Mouse (Mus musculus) adrenal gland, postnatal 36 days (tissue): ENCODE results near the gene Glp1r. TPM values are rescaled to one million over a fixed set of nuclear protein-coding genes. Genes with fewer than 3 reads are reported as not detected.
A peak's percentile ranks its signal among the peaks of the same experiment; 100 is the strongest.

Experiments
- DNase-seq, 2 experiments: peaks; one replicate each; pipeline ENCODE4 v3.0.0; 2021; ENCODE audit warnings: mixed read lengths in 1 of 2
- total RNA-seq, 2 experiments: library from RNA; stranded (reverse); gene quantifications; 2 replicates each; pipeline ENCODE4 v1.2.3; 2021

Glp1r gene
- total RNA-seq, 2 experiments from 2014 or later = 0.07 to 0.20 TPM

GRCm38 (mm10) chr17:30912536-30912935 is 10.9 kb downstream of the Glp1r start:
- no peak for DNase-seq

- DNase-seq = no peak
Observed at GRCm38 (mm10) chr17:30914264-30914663, 12.6 kb downstream of the Glp1r start.

- DNase-seq = no peak
Observed at GRCm38 (mm10) chr17:30923566-30923965, 21.9 kb downstream of the Glp1r start.

GRCm38 (mm10) chr17:30930827-30931226 is 29.2 kb downstream of the Glp1r start:
- DNase-seq = no peak

GRCm38 (mm10) chr17:30932836-30933235 is 31.2 kb downstream of the Glp1r start:
- no peak for DNase-seq

- no peak for DNase-seq
Observed at GRCm38 (mm10) chr17:30935301-30935700, 33.7 kb downstream of the Glp1r start.

GRCm38 (mm10) chr17:30938554-30938953 is 36.9 kb downstream of the Glp1r start:
- peak; percentile 11 to 31 for DNase-seq

- DNase-seq = no peak
Observed at GRCm38 (mm10) chr17:30948382-30948781, 46.8 kb downstream of the Glp1r start.

- DNase-seq = peak; percentile 66 to 73
Observed at GRCm38 (mm10) chr17:30950780-30951179, 49.2 kb downstream of the Glp1r start.

- no peak for DNase-seq
Observed at GRCm38 (mm10) chr17:30951600-30951999, 50.0 kb downstream of the Glp1r start.

DNA sequence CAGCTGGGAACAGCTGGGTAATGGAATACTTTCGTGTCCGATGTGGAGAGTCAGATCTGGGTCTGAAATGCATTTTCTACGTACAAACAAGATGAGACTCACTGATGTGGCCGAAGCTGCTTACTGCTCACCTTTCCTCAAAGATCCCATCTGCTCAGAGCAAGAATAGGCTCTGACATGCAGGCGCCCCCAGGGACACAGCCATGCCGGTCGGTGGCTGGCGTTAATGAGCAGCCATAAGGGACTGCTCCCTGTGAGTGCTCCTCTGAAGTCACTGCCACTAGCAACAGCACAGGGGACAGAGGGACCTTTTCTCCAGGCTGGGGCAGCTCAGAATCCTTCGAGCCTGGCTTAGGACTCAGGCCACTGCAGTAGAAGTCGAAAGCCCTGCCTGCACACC is 52.7 kb downstream of the Glp1r start, which contains the start of gene Umodl1:
TSS of gene Umodl1 (plus strand) at position 301 of the 400 bp plus-strand sequence.
- no peak for DNase-seq

- DNase-seq = no peak
Observed at GRCm38 (mm10) chr17:30961936-30962592, 60.4 kb downstream of the Glp1r start.

DNA sequence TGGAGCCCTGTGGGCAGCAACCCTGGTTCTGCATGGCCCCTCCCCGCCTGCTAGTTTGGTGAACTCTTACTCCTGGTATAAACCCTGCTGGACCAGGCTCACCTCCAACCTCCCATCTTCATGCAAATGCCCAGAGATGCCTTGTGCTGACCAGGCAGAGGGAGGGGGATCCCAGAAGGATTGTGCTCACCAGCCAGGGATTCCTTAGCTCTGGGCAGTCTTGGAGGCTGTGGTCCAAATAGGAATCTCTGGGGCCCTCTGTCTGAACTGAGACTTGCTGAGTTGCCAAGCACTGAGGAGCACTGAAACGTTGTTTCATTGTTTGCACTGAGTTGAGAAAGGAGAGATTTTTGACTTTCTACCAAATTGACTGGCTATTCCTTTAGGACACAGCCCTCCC is 61.3 kb downstream of the Glp1r start:
- no peak for DNase-seq

- no peak for DNase-seq
Observed at GRCm38 (mm10) chr17:30969983-30970382, 68.4 kb downstream of the Glp1r start.

- DNase-seq = no peak
Observed at GRCm38 (mm10) chr17:30971877-30972276, 70.3 kb downstream of the Glp1r start.

DNA sequence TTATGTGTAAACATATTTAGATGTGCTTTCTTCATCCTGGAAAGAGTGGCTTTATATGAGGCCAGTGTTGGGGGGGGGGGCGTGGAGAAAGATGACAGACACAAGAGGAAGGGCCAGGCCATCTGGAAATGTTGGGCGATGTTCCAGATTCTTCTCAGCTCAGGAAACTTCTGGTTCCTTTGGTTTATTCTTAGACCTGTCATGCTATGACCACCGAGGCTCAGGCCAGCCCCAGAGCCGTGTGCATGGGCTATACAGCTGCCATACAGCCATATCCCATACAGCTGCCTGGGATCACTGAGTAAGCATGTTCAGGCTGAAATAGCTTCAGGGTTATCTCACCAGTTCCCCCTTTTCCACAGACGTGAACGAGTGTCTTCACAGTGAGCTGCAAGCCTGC is 71.7 kb downstream of the Glp1r start:
- peak in 1 of 2 experiments; percentile 5 for DNase-seq

- DNase-seq = no peak
Observed at GRCm38 (mm10) chr17:30977290-30977689, 75.7 kb downstream of the Glp1r start.

- no peak for DNase-seq
Observed at GRCm38 (mm10) chr17:30978556-30978955, 76.9 kb downstream of the Glp1r start.

DNA sequence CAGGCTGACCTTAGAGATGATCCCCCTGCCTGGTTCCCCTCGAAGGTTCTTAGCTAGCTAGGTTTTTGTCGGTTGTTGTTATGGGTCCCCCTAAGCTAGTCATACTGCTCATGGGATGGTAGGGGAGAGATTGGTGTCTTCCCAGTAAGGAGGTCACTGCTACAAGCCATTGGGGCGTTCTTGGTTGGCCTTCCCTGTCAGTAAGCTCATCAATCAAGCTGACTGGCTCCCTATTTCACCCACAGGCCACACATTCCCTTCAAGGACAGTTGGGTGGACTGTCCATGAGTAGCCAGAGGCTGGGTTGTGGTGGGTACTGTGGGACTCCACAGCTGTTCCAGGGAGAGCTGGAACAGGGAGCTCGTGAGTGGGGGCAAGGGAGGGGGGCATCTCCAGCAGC is 81.9 kb downstream of the Glp1r start:
- DNase-seq = peak; percentile 28 to 31

DNA sequence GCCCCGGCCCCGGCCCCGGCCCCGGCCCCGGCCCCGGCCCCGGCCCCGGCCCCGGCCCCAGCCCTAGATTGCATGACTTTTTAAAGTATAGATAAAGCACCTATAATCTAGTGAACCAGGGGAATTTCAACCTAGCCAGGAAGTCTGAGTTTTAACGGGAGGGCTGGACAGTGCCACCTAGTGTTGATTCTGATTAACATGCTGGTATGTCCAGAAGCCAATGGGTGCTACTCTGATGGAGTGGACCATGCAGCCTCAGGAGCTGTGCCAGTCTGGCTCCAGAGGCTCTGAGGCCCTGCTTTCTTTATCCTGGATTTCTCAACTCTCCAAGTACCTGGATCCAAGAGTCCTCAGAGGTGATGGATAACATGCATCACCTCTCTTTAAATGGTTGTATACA is 88.6 kb downstream of the Glp1r start:
- DNase-seq = peak in 1 of 2 experiments; percentile 32
